Mouse (Mus musculus) lung, postnatal 14 days (tissue): ENCODE data around the gene Ntrk2.

Experiments
- DNase-seq: peaks from one replicate; pipeline ENCODE4 v3.0.0; 2021

Gene Ntrk2

DNA sequence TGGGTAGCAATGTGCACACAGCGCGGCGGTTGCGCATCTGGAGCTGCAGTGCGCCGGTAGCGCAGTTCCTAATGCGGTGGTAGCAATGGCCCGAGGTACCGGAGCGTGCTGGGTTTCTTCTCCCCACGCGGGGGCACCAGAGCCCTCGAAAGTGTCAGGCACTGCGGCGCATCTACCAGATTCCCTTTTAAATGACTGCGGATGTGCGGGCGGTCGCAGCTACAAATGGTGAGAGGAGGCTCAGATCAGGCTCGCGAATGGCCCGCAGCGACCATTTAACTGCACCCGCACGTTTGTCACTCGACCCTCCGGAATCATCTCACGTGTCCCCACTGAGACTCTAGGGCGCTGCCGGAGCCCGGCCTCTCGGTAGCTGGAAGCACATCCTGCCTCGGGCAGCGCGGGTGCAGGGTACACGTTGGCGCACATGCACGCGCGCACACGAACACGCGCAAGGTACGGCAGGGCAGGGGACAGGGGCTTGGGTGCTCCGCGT, at the start of gene Ntrk2:
TSS of gene Ntrk2 (plus strand) at position 173 of the 496 bp plus-strand sequence.
- peak; percentile 82 for DNase-seq

DNA sequence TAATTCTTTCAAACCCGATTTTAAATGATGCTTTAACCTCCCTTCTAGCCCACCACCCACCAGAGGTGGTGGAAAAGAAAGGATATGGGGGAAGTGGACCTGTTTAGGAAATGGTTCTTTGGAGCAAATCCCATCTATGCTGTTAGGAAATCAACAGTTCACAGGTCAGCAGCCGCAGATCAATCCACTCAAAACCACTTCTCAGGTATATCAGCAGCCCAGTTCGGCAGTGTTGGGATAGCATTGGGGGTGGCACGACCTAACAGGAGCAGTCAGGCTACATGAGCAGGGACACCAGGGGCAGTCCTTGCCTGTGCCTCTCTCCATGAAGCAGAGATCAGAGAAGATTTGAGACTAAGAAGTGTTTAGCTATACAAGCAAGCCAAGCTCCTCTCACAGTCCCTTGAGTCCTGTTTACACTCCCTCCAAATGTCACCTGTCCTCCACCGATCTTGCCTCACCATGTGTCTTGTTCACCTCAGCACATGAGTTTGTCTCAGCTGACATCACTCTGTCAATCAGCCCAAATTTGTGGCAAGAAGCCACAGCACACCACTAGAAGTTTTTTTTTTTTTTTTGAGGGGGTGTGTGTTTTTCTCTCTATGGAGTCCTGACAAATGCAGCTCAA, 45.3 kb upstream of the Ntrk2 start:
- no peak for DNase-seq

DNA sequence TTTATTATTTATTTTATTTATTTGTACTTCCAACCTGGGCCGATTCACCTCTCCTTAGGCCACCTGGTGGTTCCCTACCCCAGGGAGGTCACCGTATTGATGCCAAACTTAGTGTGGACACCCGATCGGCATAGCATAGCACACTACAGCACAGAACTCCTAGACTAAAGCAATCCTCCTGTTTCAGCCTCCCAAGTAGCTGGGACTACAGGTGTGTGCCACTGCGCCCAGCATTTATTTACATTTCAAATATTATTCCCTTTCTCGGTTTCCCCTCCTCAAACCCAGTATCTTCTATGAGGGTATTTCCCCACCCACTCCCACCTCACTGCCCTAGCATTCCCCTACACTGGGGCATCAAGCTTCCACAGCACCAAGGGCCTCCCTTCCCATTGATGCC, 38.1 kb upstream of the Ntrk2 start:
- no peak for DNase-seq

DNA sequence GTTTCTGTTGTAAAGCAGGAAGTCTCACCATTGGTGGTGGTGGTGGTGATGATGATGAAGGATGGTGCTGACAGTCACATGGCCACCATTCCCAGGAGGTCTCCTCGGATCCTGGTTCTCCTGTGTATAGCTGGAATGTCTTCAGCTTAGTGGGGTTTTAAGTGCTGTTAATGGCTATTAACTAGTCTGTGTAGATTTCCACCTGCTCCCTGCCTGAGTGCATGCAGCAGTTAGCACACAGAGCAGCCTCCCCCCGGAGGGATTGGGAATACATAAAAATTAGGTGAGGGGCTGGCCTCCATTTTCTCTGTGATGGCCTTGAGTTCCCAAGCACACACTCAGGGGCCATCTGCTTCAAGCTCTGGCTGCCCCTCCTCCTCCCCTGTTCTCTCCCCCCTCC, 36.9 kb upstream of the Ntrk2 start:
- no peak for DNase-seq

DNA sequence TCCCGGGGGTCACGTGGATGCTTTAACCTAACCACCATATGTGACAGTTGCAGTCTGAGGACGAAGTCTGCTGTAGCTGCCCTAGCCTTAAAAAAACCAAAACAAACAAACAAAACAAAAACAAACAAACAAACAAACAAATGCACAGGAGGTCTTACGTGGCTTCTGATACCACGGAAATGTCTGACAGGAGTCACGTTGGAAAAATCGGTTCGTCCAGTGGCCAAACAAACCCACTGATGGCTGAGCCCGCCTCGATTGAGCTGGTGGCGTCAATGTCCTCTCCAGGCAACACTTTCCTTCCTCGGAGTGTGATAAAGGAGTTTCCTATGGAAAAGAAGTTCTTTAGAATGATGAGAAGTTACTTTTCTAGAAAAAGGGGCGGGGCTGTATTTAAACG, 27.1 kb upstream of the Ntrk2 start:
- DNase-seq: no peak

DNA sequence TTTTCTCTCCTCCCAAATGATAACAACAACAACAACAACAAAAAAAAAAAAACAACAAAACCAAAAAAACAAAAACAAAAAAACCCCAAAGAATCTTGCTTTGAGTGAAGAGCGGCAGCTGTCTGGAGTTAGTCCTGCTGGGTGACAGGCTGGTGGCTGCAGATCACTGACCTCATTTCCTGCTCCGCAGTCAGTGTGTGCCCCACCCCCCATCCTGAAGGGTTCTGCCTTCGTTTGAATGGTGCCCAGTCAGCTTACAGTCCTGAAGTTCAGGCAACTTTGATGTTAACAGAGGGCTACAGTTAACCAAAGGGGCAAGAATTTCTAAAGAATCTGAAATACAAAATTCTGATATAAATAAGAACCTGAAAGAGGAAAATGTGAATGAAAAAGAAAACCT, 19.9 kb upstream of the Ntrk2 start:
- no peak for DNase-seq

DNA sequence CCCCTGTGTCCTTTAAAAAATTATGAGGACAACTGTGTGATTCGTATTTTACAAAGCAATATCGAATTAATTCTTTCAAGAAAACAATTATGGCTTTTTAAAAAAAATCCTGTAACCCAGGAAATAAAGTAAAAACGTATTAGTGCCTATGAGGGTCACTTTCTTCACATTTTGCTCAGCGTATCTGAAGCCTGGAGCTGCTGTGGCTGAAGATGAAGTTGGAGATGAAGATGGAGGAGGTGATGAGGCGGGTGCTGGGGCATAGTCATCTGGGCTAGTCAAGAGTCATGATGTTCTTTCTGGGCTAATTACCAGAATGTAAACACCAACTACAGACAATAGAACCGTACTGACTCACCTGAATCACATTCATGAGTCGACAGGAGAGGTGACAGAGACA, 15.6 kb upstream of the Ntrk2 start:
- DNase-seq: no peak

DNA sequence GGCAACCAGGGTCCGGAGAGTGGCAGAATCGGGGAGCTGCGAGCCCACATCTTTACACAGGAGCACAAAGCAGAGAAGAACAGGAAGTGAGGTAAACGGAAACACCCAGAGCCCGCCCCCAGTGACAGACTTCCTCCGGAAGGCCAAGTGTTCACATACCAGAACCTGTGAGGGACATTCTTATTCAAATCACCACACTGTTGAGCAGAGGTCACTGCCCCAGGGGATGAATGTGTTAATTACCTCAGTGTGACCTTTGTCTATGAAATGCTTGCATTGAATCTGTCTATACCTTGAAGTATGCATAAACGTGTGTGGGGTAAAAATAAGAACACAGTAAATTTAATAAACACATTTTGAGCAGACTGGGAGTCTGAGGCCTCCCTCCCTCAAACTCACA, 9.0 kb upstream of the Ntrk2 start:
- DNase-seq: no peak

DNA sequence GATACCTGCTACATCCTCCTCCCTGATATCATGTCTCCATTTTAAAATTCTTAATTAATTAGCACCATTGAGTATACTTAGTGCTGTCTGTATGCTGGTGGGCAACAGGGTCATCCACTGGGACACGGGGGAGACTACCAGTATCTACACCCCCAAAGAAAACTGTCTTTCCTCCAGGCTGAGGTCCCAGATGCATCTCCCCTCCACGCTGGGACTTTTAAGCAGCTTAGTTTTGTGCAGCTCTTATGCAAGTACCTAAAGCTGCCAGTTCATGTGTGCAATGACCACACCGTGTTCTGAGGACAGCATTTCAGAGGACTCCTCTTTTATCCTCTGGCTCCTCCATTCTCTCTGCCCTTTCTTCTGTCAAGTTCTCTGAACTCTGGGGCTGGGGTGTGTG, 5.1 kb upstream of the Ntrk2 start:
- no peak for DNase-seq

DNA sequence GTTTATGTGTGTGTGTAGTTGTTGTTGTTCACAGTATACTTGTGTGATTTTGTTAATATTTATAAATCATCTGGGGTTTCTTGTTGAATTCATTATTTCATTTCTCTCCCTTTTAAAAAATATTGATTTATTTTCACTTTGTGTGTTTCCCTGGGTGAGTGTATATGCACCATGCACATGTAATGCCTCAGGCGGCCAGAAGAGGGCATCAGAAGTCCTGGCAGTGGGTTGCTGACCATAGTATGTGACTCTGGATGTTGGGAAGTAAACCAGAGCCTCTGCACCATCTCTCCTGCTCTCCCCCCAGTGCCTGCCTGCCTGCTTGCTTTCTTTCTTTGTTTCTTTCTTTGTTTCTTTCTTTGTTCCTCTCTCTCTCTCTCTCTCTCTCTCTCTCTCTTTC, 2.5 kb upstream of the Ntrk2 start:
- DNase-seq: no peak

DNA sequence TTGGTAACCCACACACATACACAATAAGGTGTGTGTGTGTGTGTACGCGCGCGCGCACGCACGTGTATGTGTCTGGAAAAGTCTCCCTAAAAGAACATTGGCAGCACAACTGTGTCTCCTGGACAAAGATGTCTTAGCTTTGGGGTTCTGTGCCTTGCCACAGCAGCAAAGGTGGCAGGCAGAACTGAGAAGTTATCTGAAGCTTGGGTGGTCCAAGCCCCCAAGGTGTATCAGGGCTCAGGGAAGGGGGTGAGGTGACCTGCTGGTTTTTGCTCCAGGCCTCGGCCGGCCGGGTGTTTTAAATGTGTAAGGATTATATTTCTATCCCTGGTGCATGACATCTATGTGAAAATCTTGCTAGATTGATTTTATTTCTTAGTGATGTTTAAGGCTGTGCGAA, 536 bp upstream of the Ntrk2 start:
- no peak for DNase-seq

DNA sequence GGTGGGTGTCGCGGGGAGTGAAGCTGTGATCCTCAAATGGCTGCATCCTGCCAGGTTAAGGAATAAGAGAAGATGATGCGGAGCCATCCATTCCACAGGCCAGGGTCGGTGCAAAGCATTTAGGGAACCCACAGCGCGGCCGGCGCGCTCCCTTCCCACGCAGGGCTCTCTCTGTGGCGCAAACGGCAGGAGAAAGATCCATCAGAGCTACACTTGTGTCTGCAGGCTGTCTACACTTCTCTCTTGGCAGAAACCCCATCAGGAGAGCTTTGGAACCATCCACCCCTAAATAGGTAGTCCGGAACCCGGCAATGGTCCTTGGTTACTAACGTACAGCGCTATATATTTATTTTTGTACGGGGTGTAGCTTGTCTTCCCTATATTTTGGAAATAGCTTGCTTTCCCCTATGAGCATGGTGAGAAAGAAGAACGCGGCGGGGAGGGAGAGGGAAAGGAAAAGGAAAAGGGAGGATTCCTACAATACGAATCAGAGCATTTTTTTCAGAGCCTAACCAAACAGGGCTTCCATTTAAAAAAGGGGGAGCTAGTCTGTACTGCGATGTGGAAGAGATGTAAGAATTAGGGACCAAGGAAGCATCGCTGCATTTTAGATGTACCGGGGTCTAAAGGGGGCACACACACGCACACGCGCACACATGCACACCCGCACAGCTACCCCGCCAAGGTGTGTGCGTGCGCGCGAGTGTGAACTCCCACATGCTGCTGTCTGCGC, 693 bp downstream of the Ntrk2 start:
- peak; percentile 21 for DNase-seq

DNA sequence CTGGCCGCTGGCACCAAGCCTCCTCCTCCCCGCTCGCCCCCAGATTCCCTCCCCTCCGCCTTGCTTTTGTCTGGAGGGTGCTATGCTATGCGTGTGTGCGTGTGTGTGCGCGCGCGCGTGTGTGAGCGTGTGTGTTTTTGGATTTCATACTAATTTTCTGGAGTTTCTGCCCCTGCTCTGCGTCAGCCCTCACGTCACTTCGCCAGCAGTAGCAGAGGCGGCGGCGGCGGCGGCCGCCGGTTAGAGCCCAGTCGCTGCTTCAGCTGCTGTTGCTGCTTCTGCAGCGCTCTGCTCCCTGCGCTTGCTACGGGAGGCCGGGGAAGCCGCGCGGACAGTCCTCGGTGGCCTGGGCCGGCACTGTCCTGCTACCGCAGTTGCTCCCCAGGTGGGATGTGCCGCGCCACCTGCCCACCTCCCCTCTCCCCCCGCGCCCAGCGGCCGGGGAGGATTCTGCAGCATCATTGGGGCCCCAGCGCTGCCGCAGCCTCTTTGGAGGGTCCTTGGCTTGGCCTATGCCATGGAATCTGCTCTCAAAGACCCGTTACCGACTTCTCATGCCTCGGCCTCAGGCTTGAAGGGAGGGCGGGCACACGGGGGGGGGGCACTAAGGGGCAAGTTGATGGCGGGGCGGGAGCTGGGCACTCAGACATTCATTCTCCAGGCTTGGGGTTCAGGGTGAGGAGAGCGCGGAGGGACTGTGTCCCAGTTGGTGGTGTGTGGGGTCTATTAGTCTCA, 1.4 kb downstream of the Ntrk2 start:
- peak; percentile 25 for DNase-seq

DNA sequence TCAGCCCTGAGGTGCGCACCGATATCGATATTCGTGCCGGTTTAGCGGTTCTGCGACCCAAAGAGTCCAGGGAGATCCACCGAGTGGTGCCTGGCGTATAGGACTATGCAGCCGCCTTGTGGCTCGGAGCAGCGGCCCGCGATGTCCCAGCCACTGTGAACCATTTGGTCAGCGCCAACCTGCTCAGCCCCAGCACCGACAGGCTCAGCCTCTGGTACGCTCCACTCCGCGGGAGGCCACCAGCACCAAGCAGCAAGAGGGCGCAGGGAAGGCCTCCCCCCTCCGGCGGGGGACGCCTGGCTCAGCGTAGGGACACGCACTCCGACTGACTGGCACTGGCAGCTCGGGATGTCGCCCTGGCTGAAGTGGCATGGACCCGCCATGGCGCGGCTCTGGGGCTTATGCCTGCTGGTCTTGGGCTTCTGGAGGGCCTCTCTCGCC, 2.0 kb downstream of the Ntrk2 start:
- DNase-seq: peak; percentile 11

DNA sequence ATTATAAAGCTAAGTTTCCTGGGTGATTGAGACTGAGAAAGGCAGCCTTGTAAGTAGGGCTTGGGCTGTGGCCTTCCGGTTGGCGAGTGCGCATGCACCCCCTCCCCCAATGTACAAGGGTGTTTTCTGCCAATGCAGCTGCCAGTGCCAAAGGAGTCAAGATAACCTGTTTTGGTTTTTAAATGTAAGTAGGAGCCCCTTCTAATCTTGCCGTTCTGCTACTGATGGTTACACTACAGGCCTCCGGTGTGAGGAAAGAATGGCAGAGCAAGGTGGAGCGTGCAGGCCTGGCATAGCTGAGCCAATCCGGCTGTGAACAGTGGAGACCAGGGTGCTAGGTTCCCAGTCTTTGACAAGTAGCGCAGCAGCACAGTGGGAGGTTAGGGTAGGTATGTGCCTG, 3.6 kb downstream of the Ntrk2 start:
- DNase-seq: no peak

DNA sequence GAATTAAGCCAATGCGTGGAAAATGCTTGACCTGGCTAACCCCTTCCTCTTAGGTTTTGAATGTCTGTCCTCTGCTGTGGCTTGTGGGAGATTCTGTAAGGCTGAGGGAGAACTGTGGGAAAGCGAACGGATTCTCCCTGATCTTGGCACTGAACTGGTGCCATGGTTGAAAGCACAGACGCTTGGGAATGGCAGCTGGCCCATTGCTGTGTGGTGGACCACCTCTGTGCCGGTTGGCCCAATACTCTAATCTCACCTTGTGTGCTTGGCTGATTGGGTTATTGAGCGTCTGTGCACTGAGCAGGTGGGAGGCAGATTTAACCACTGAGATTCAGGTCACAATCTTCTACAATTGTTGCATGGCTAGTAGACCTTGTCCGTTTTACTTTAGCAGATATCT, 18.4 kb downstream of the Ntrk2 start:
- no peak for DNase-seq

DNA sequence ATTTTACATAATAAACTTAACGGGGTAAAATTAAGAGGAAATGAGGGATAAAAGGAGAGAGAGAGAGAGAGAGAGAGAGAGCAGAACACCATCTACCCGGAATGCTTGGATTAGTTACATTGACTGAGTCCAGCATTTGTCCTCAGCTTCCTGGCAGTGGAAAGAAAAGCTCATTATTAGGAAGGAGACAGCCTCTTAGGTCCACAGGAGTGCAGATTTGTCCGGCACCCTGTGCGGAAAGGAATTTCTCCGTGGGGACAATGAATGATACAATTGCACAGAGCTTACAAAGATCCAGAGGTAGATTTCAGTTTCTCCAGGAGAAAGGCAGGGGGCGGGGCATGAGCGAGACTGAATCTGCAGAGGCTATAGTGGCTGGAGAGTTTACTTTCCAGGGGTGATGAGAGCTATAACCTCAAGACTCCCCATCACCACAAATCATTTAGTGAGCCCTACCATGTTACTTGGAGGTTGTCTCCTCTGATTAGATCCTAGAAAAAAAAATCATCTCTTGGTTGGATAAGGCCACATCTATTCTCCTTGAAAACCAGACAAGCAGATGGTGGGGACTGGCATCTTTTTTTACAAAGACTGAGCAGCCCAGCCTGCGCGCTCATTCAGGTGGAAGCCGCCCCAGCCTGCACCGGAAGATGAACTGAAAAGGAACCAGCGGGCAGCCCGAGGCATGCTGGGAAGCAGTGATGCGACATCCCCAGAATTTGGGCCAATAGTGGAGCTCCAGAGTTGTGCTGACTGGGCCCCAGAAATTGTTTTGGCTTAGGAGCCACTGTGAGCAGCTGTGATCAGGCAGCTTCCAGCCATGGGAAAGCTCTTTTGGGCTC, 20.2 kb downstream of the Ntrk2 start:
- DNase-seq: no peak

DNA sequence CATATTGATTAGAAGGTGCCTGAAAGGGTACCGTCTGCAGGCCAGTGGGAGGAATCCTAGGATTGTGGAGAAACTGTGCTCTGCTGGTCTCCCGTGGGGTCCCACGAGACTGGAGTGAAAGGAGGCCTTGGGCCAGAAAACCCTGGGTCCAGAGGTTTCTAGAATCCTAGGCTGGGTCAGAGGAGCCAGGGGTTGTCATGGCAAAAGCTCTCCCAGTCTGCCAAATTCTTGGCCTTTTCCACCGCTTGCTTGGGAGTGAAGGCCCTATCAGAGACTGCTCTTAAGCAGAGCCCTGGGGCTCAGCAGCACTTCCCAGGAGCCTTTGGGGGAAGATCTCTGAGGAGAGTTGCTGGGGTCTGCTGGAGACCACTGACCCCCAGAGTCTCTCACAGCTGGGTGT, 25.6 kb downstream of the Ntrk2 start:
- no peak for DNase-seq

DNA sequence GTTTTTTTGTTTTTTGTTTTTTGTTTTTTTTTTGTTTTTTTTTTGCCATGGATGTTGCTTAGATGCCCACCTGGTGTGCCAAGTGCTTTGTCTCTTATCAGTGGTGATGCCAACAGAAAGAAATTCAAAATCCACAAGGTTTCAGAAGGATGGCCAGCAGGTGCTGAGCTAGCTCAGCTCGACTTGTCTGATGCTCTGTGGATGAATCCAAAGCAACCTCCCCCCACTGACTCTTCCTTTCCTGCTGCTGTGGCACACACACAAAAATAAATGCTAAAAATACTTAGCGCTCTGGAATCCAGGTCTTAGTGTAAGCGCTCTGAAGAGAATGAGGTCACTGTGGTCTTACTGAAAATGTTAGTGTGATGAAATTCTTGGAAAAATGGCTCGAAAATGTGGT, 28.4 kb downstream of the Ntrk2 start:
- no peak for DNase-seq

DNA sequence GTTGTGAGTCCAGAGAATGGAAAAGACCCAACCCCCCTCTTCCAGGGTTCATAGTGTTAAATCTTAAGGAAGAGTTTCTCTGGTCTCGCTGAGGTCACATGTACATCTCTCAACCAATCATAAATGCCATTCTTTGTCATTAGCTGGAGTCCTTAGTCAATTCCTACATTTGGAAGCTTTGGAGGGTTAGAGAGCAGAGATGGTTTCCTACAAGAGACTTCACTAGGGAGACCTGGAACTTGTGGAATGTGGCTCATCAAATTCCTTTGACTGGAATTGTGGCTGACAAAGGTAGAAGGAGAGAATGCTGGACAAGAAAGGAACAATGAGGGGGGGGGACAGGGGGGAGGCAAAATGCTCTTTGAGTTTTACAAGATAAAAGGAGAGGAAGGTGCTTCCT, 30.5 kb downstream of the Ntrk2 start:
- DNase-seq: no peak

DNA sequence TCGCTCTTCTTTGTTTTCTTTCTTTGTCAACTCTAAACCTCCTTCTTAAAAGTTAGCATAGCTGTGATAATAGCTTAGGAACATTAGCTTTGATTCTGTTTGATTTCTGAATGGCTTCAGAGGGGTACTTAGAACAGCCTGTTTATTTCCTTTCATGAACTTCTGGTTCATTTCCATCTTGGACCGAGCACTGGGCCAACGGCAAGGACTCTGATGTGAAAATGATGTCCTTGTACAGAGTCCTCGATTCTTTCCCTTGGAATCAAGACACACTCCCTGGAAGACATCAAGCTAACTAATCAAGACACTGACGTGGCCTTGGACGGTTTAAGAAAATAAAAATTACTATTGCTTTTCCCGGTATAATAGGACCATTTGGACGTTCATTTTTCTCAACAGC, 31.7 kb downstream of the Ntrk2 start:
- no peak for DNase-seq

DNA sequence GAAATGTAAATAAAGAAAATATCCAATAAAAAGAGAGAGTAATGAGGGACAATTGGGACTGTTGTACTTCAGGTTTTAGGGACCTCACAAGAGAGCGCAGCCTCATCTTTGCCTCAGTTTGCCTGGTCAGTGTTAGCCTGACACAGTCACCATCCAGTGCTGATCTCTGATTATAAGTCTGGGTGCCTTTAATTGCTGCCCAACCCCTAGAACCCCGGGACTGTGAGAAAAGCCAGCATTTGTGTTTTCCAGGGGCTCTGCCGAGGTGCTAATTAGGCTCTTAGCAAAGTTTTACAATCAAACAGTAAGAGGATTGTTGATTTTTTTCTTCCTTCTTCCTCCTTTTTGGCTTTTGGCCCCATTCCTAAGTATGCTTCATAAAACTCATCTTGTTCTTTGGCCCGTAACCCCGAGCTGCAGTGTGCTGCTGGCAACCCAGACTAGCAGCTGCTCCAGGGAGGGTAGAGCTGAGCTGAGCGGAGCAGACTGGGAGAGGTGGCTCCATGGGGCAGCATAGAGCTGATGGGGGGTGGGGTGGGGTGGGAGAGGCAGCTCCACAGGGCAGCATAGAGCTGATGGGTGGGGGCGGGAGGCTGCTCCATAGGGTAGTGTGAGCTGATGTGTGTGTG, 34.5 kb downstream of the Ntrk2 start:
- DNase-seq: peak; percentile 22

DNA sequence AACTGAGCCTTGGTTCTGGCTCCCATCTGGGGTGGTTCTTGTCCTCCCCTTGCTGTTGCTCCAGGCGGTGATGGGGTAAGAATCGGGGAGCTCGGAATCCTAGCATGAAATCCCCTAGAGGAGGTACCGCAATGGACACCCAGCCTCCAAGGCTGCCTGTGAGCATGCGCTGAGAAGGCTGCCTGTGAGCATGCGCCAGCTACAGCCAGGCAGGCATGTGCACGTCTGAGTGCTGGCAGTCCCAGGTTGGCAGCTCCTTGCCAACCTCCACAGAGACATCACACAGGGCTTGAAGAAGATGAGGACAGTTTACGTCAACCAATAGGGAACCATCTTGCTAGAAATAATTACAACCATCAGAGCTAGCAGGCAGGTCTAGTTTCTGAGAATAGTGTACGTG, 37.5 kb downstream of the Ntrk2 start:
- no peak for DNase-seq
